Mouse (Mus musculus) limb, embryonic 14.5 days (tissue): Measurements from ENCODE around the gene Zfp82. TPM values are rescaled to one million over a fixed set of nuclear protein-coding genes. Genes with fewer than 3 reads are reported as not detected.

Experiments
- ATAC-seq: fragments of 200-750 bp; cut with Nextera tagmentation; 2 replicates; pipeline ENCODE4 v1.8.0; 2017; ENCODE audit warnings: low read depth, moderate number of reproducible peaks, moderate TSS enrichment; ENCODE audit not compliant: low FRiP score
- DNase-seq: peaks from one replicate; pipeline ENCODE4 v3.0.0-alpha.2; 2015; ENCODE audit warnings: low spot score
- H3K27ac ChIP-seq: fragments of 300-500 bp; sonication (generic); replicated peaks from 2 replicates; pipeline ENCODE4 v1.5.1; 2014; ENCODE audit warnings: low read depth, mild to moderate bottlenecking, low read length, moderate library complexity, mixed read lengths
- H3K27me3 ChIP-seq: fragments of 300-500 bp; sonication (generic); 2 replicates; pipeline ENCODE4 v1.6.1; 2014; ENCODE audit warnings: low read length, mixed read lengths; ENCODE audit not compliant: control insufficient read depth, insufficient read depth
- H3K36me3 ChIP-seq: fragments of 300-500 bp; sonication (generic); 2 replicates; pipeline ENCODE4 v1.6.1; 2014; ENCODE audit warnings: mild to moderate bottlenecking, low read length, moderate library complexity, mixed read lengths; ENCODE audit not compliant: control insufficient read depth, insufficient read depth
- H3K4me1 ChIP-seq: fragments of 300-500 bp; sonication (generic); 2 replicates; pipeline ENCODE4 v1.6.1; 2014; ENCODE audit warnings: antibody characterized with exemption, low read length, mixed read lengths; ENCODE audit not compliant: control insufficient read depth, insufficient read depth
- H3K4me2 ChIP-seq: fragments of 300-500 bp; sonication (generic); replicated peaks from 2 replicates; pipeline ENCODE4 v1.6.1; 2014; ENCODE audit warnings: low read depth, mild to moderate bottlenecking, low read length, moderate library complexity; ENCODE audit not compliant: severe bottlenecking
- H3K4me3 ChIP-seq: fragments of 300-500 bp; sonication (generic); replicated peaks from 2 replicates; pipeline ENCODE4 v1.5.1; 2014; ENCODE audit warnings: low read length
- H3K9ac ChIP-seq: fragments of 300-500 bp; sonication (generic); 2 replicates; pipeline ENCODE4 v1.6.1; 2014; ENCODE audit warnings: mild to moderate bottlenecking, low read depth, low read length, moderate library complexity; ENCODE audit not compliant: severe bottlenecking
- H3K9me3 ChIP-seq: fragments of 300-500 bp; sonication (generic); 2 replicates; pipeline ENCODE4 v1.6.1; 2016; ENCODE audit warnings: low read length; ENCODE audit not compliant: control insufficient read depth
- POLR2A ChIP-seq: fragments of 200-500 bp; IDR thresholded peaks from 2 replicates; pipeline ENCODE4 v1.8.0; 2012; ENCODE audit warnings: inconsistent platforms, mild to moderate bottlenecking, moderate library complexity, borderline replicate concordance; ENCODE audit not compliant: insufficient read depth, insufficient read length; ENCODE audit errors: extremely low read depth
- WGBS: fragments of 180-500 bp; shearing (Covaris S2); extraction: QIAGEN DNeasy Blood & Tissue Kit; methylation state at CpG from one replicate; pipeline ENCODE4 v1.1.7; 2014; 5-methylcytosine and 5-hydroxymethylcytosine counted together
- polyA plus RNA-seq, 2 experiments: library from polyadenylated mRNA; depleted of rRNA in 1 of 2; stranded (reverse) in 1 of 2; unstranded in 1 of 2; fragments of >200 nt; fragmentation: Nextera tagmentation in 1 of 2; extraction: Ambion mirVana in 1 of 2; gene quantifications; 2 replicates each; pipeline versions ENCODE4 v1.2.1 to v1.2.3; 2012 to 2014

Gene Zfp82
- polyA plus RNA-seq, 2 experiments, result 3.7 to 6.8 TPM

DNA sequence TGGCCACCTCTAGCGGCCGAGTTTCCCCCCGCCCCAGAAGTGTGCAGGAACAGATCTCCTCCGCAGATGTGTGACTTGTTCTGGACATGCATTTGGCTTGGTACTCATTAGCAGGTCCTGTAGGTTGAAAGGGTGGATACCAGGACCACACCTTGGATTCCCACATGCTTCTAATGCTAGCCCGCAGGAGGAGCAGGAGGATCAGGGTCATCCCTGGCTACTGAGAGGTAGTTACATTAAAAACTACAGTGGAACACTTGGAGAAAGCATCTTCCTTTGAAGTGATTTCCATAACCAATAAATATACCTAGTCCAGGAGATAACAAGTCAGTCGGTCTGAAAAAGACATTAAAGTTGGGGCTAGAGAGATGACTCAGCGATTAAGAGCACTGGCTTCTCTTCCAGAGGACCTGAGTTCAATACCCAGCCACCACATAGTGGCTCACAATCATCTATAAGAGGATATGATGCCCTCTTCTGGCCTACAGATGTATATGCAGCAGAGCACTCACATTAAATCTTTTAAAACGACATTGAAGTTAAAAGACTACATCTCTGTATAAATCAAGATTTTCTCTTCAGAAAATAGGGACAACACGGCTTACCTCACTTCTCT, 18.4 kb upstream of the Zfp82 start:
- no peak for TF ChIP-seq POLR2A
- H3K27ac ChIP-seq, result 0 out of 2 replicates have a peak overlapping the region, but pooled peaks have one; percentile 79

GRCm38 (mm10) chr7:30090092-30090969, 17.6 kb upstream of the Zfp82 start, which contains the start of the genes Gm26920 and Zfp566:
Gene Gm26920, minus strand, starts transcription at chr7:30090410.
Gene Zfp566, minus strand, starts transcription at chr7:30090527.
- Histone ChIP-seq H3K4me1 (peaks cover 16% of the 10 kb centered on the region; the same call in 1 of the 2 replicates), H3K4me2 (peak within 1 kb of the TSS; percentile 80), H3K9me3 (no peaks in the 10 kb centered on the region), H3K27ac (peak within 1 kb of the TSS; percentile 79), H3K36me3 (peaks cover 15% of the 10 kb centered on the region), H3K9ac (peak within 1 kb of the TSS; percentile 75), H3K4me3 (peak within 1 kb of the TSS; percentile 66), H3K27me3 (no peaks in the 10 kb centered on the region)
- ATAC-seq (peak; percentile 91), DNase-seq (peak; percentile 99)
- TF ChIP-seq POLR2A, result peak; percentile 89; the same call in 1 of the 2 replicates
- under 1% methylated on average over 40 of the region's 40 CpGs for WGBS

More for the DNA sequence above, 18.4 kb upstream of the Zfp82 start:
- Histone ChIP-seq H3K36me3 (peaks cover 7% of the 10 kb centered on the region), H3K9ac (0 out of 2 replicates have a peak overlapping the region, but pooled peaks have one; percentile 32), H3K4me2 (peak overlapping the region; percentile 52), H3K4me1 (peaks cover 16% of the 10 kb centered on the region; the same call in 1 of the 2 replicates), H3K9me3 (no peaks in the 10 kb centered on the region), H3K4me3 (peak overlapping the region; percentile 66), H3K27me3 (no peaks in the 10 kb centered on the region)
- peak; percentile 69 for DNase-seq
- 6% methylated on average over 9 of the region's 9 CpGs for WGBS
- ATAC-seq, result no peak

- Histone ChIP-seq H3K4me1 (peaks cover 16% of the 10 kb centered on the region; the same call in 1 of the 2 replicates), H3K27ac (no peak overlapping the region), H3K9me3 (no peaks in the 10 kb centered on the region), H3K9ac (peak overlapping the region; percentile 75), H3K36me3 (peaks cover 24% of the 10 kb centered on the region), H3K27me3 (no peaks in the 10 kb centered on the region), H3K4me3 (peak overlapping the region; percentile 66), H3K4me2 (peak overlapping the region; percentile 80)
- 9% methylated on average over 6 of the region's 6 CpGs for WGBS
- DNase-seq (no peak), ATAC-seq (no peak)
- TF ChIP-seq POLR2A, result no peak
Observed at GRCm38 (mm10) chr7:30089405-30089804, 16.7 kb upstream of the Zfp82 start.

GRCm38 (mm10) chr7:30086524-30086923, 13.8 kb upstream of the Zfp82 start:
- WGBS, result 88% methylated on average over 9 of the region's 9 CpGs

GRCm38 (mm10) chr7:30064622-30065021, 8.1 kb downstream of the Zfp82 start:
- DNase-seq, result no peak
- H3K4me2 ChIP-seq, result no peak overlapping the region
- H3K9ac ChIP-seq, result no peak overlapping the region
- peaks cover 48% of the 10 kb centered on the region for H3K36me3 ChIP-seq
- no peak for ATAC-seq
- no peak overlapping the region for H3K4me3 ChIP-seq
- H3K4me1 ChIP-seq, result no peaks in the 10 kb centered on the region
- TF ChIP-seq POLR2A, result no peak
- H3K9me3 ChIP-seq, result no peaks in the 10 kb centered on the region
- no peak overlapping the region for H3K27ac ChIP-seq
- no peaks in the 10 kb centered on the region for H3K27me3 ChIP-seq
- 87% methylated on average over 5 of the region's 5 CpGs for WGBS

More at GRCm38 (mm10) chr7:30086524-30086923, 13.8 kb upstream of the Zfp82 start:
- Histone ChIP-seq H3K27me3 (no peaks in the 10 kb centered on the region), H3K4me3 (no peak overlapping the region), H3K9me3 (no peaks in the 10 kb centered on the region), H3K4me2 (no peak overlapping the region), H3K27ac (no peak overlapping the region), H3K36me3 (peaks cover 37% of the 10 kb centered on the region), H3K9ac (no peak overlapping the region), H3K4me1 (peaks cover 12% of the 10 kb centered on the region; the same call in 1 of the 2 replicates)
- DNase-seq (no peak), ATAC-seq (no peak)
- TF ChIP-seq POLR2A, result no peak
